Mouse (Mus musculus) heart, postnatal 0 days (tissue): ENCODE data around the gene Prps1l1. TPM values are rescaled to one million over a fixed set of nuclear protein-coding genes. Genes with fewer than 3 reads are reported as not detected.

Source experiments
- ATAC-seq: fragments of 200-750 bp; cut with Nextera tagmentation; 2 replicates; pipeline ENCODE4 v1.8.0; 2017; ENCODE audit warnings: low read depth, moderate number of reproducible peaks, moderate library complexity; ENCODE audit not compliant: insufficient read depth
- DNase-seq: peaks from one replicate; pipeline ENCODE4 v3.0.0-alpha.2; 2016; ENCODE audit warnings: low spot score
- H3K27ac ChIP-seq: fragments of 300-500 bp; sonication (generic); 2 replicates; pipeline ENCODE4 v1.5.1; 2014; ENCODE audit warnings: low read depth, mild to moderate bottlenecking
- H3K27me3 ChIP-seq: fragments of 300-500 bp; sonication (generic); 2 replicates; pipeline ENCODE4 v1.6.1; 2014; ENCODE audit warnings: low read length, mixed read lengths; ENCODE audit not compliant: control insufficient read depth, insufficient read depth
- H3K36me3 ChIP-seq: fragments of 300-500 bp; sonication (generic); replicated peaks from 2 replicates; pipeline ENCODE4 v1.6.1; 2014; ENCODE audit warnings: low read length, mixed read lengths; ENCODE audit not compliant: control insufficient read depth, insufficient read depth
- H3K4me1 ChIP-seq: fragments of 300-500 bp; sonication (generic); 2 replicates; pipeline ENCODE4 v1.6.1; 2014; ENCODE audit warnings: antibody characterized with exemption; ENCODE audit not compliant: control insufficient read depth, insufficient read depth
- H3K4me2 ChIP-seq: fragments of 300-500 bp; sonication (generic); 2 replicates; pipeline ENCODE4 v1.6.1; 2014; ENCODE audit warnings: low read depth, mild to moderate bottlenecking, low read length, moderate library complexity
- H3K4me3 ChIP-seq: fragments of 300-500 bp; sonication (generic); 2 replicates; pipeline ENCODE4 v1.5.1; 2014; ENCODE audit warnings: low read depth, low read length
- H3K9ac ChIP-seq: fragments of 300-500 bp; sonication (generic); replicated peaks from 2 replicates; pipeline ENCODE4 v1.6.1; 2014; ENCODE audit warnings: low read depth, low read length, mixed read lengths
- H3K9me3 ChIP-seq: fragments of 300-500 bp; sonication (generic); replicated peaks from 2 replicates; pipeline ENCODE4 v1.6.1; 2016; ENCODE audit warnings: low read length; ENCODE audit not compliant: control insufficient read depth
- CTCF ChIP-seq: IDR thresholded peaks from 2 replicates; pipeline ENCODE4 v1.5.1; 2016; ENCODE audit warnings: antibody characterized with exemption, control low read depth, low read depth
- EP300 ChIP-seq: IDR thresholded peaks from 2 replicates; pipeline ENCODE4 v1.6.1; 2016; ENCODE audit warnings: antibody characterized with exemption, low read depth
- WGBS: fragments of 180-500 bp; shearing (Covaris S2); extraction: QIAGEN DNeasy Blood & Tissue Kit; methylation state at CpG from one replicate; pipeline ENCODE4 v1.1.7; 2014; 5-methylcytosine and 5-hydroxymethylcytosine counted together
- polyA plus RNA-seq: library from polyadenylated mRNA; unstranded; fragments of >200 nt; fragmentation: Nextera tagmentation; extraction: Ambion mirVana; gene quantifications from 2 replicates; pipeline ENCODE4 v1.2.1, GENCODE M21; 2015
- total RNA-seq: library from RNA; depleted of rRNA; stranded (reverse); fragments of >200 nt; gene quantifications from 2 replicates; pipeline ENCODE4 v1.2.3, GENCODE M21; 2014; ENCODE audit warnings: low replicate concordance

Gene Prps1l1
- total and polyA plus RNA-seq, 2 experiments from 2014 or later, result not detected

DNA sequence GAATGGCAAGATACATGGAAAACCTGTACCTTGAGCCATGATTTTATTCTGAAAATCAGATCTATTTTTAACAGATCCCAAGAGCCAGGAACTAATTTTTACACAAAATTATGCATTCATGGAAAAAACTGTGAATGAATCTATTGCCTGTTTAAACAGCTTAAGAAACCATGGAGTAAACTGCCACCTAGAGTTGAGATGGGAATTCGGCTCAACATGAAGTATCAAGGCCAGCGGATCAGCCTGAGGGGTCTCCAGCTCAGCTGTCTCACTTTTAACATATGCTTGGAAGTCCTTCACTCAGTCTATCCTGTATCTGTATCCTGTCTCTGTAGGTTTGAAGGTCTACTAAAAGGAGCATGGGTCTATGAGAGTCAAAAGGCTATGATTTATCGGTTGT, 31.5 kb downstream of the Prps1l1 start:
- Histone ChIP-seq H3K4me2 (no peak overlapping the region), H3K27me3 (no peaks in the 10 kb centered on the region), H3K4me1 (no peaks in the 10 kb centered on the region), H3K4me3 (no peak overlapping the region), H3K9me3 (no peaks in the 10 kb centered on the region), H3K9ac (no peak overlapping the region), H3K27ac (no peak overlapping the region), H3K36me3 (no peaks in the 10 kb centered on the region)
- ATAC-seq (no peak), DNase-seq (no peak)
- TF ChIP-seq CTCF (peak; percentile 52), EP300 (no peak)
- 55% methylated on average over 3 of the region's 3 CpGs for WGBS

DNA sequence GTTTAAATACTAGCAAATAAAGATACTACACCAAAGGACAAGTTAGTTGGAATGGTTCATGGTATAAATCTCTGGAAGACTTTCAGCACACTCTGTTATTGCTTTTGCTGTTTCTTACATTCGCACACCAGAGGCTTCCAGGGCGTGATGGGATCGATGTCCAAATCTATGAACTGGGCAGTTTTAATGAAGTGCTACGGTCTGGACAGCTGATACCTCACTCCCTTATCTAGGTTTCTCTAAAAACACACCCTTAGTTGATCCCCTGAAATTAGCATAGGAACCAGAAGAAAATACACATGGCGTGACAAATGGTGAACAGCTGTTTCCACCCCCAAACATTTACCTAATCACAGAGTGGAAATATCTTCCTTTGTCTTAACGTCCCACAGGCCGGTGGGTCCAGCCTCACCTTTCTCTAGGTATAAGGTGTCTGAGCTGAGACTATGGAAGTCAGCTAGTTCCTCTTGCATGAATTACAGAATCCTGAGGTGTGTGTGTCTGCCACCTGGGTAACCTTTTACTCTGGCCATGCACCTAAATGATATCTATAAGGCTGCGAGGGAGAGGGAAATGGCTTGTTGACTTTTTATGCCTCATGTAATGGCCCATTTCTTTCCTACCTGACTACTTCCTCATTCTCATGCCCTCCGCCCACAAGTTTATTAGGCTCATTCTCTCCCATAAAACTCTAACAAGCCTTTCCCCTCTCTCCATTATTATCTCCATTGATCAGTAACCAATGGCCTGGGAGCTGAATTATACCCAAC, 32.1 kb downstream of the Prps1l1 start:
- no peak for ATAC-seq
- 80% methylated on average over 9 of the region's 9 CpGs for WGBS
- Histone ChIP-seq H3K36me3 (no peaks in the 10 kb centered on the region), H3K27me3 (no peaks in the 10 kb centered on the region), H3K4me2 (no peak overlapping the region), H3K9me3 (no peaks in the 10 kb centered on the region), H3K27ac (no peak overlapping the region), H3K4me1 (no peaks in the 10 kb centered on the region), H3K4me3 (no peak overlapping the region), H3K9ac (no peak overlapping the region)
- no peak for TF ChIP-seq CTCF
- TF ChIP-seq EP300, result no peak
- no peak for DNase-seq

DNA sequence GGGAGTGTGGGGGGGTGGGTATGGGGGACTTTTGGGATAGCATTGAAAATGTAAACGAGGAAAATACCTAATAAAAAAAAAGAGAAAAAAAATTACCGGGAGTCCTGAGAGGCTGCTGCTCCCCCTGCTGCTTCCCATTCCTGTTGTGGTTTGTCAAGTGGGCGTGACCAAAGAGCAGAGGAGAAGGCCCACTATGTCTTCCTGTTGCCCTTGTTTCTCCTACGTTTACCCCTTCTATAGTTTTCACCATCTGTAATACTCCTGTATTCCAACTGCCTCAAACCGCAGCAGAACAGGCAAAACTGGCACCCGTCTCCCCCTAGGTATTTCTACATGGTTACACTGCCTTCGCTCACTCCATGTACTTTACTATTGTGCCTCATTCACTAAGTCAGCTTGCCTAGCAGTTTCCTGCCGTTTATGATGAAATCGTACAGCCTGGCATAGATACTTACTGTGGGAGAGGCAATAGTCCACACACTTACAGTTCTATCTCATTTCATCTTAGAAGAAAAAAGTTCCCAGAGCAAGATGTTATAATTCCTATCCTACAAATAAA, 34.2 kb downstream of the Prps1l1 start:
- no peak overlapping the region for H3K4me2 ChIP-seq
- no peak overlapping the region for H3K4me3 ChIP-seq
- H3K36me3 ChIP-seq, result no peaks in the 10 kb centered on the region
- ATAC-seq (no peak), DNase-seq (no peak)
- TF ChIP-seq CTCF (no peak), EP300 (no peak)
- no peaks in the 10 kb centered on the region for H3K9me3 ChIP-seq
- H3K4me1 ChIP-seq, result no peaks in the 10 kb centered on the region
- 72% methylated on average over 9 of the region's 9 CpGs for WGBS
- no peak overlapping the region for H3K27ac ChIP-seq
- no peak overlapping the region for H3K9ac ChIP-seq
- H3K27me3 ChIP-seq, result no peaks in the 10 kb centered on the region

DNA sequence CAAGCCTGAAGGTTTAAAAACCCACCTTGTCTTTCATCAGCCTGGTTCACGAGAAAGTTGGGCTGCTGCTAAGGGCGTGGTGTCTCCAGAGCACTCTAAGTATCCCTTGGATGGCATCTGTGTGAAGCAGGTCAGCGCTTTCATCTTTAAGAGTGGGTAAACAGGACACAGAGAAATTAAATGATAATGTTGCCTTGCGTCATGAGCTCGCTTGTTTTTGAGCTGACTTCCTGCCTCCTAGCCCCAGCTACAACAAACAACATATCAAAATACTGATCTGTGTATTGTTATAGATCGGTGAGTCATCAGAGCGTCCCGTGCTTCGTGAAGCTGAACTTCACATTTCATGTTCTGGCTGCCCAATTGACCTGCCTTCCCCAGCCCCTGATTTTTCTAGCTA, 36.7 kb downstream of the Prps1l1 start:
- Histone ChIP-seq H3K9ac (no peak overlapping the region), H3K4me1 (no peaks in the 10 kb centered on the region), H3K27me3 (no peaks in the 10 kb centered on the region), H3K36me3 (no peaks in the 10 kb centered on the region), H3K4me3 (no peak overlapping the region), H3K9me3 (no peaks in the 10 kb centered on the region), H3K4me2 (no peak overlapping the region), H3K27ac (no peak overlapping the region)
- TF ChIP-seq EP300 (no peak), CTCF (no peak)
- 67% methylated on average over 9 of the region's 9 CpGs for WGBS
- ATAC-seq, result no peak
- no peak for DNase-seq

DNA sequence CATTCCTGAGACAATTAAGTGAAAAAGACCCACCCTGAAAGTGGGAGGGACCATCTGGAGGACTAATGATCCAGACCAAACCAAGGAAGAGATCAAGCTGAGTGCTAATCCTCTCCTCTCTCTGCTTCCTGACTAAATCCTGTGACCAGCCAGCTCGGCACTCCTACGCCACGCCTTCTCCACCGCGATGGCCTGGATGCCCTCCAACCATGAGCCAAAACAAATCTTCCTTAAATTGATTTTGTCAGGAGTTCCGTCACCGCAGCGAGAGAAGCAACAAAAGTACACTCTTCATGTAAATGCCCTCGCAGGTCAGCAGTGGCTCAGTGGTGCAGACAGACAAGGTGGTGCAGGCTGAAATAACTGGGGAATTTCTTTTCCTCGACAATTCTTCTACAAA, 37.5 kb downstream of the Prps1l1 start:
- H3K4me3 ChIP-seq, result no peak overlapping the region
- no peak for TF ChIP-seq EP300
- TF ChIP-seq CTCF, result no peak
- no peak overlapping the region for H3K9ac ChIP-seq
- no peaks in the 10 kb centered on the region for H3K9me3 ChIP-seq
- H3K36me3 ChIP-seq, result no peaks in the 10 kb centered on the region
- WGBS, result 51% methylated on average over 10 of the region's 10 CpGs
- no peaks in the 10 kb centered on the region for H3K27me3 ChIP-seq
- DNase-seq, result no peak
- ATAC-seq, result no peak
- H3K4me1 ChIP-seq, result no peaks in the 10 kb centered on the region
- no peak overlapping the region for H3K4me2 ChIP-seq
- no peak overlapping the region for H3K27ac ChIP-seq

DNA sequence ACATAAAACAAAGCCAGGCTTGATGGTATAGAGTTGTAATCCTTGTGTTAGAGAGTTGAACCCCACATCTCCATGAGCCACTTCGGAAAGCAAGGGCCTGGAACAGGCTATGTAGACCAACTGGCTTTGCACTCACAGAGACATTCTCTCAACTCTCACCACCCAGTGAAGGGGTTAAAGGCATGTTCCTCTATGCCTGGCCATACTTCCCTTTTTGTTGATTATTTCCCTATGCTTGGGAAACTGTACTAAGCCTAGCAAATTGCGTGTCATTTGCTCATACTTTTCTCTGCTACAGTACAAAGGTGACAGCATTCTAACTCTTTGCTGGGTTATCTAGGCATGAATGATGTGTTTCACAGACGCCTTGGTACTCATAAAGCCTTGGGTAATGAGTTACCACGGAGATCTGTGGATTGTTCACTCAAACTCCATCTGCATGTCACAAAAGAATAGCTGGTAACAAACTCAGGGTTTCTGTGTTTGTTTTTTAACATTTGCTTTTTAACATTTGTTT, 41.4 kb downstream of the Prps1l1 start:
- H3K4me2 ChIP-seq, result no peak overlapping the region
- H3K9me3 ChIP-seq, result no peaks in the 10 kb centered on the region
- no peak overlapping the region for H3K4me3 ChIP-seq
- TF ChIP-seq EP300, result no peak
- no peak for TF ChIP-seq CTCF
- H3K27ac ChIP-seq, result no peak overlapping the region
- no peaks in the 10 kb centered on the region for H3K36me3 ChIP-seq
- 69% methylated on average over 4 of the region's 4 CpGs for WGBS
- no peaks in the 10 kb centered on the region for H3K4me1 ChIP-seq
- no peak overlapping the region for H3K9ac ChIP-seq
- no peaks in the 10 kb centered on the region for H3K27me3 ChIP-seq
- ATAC-seq (no peak), DNase-seq (no peak)
